Mouse (Mus musculus) intestine, embryonic 14.5 days (tissue): ENCODE data around the gene Cyp4a29. TPM values are rescaled to one million over a fixed set of nuclear protein-coding genes. Genes with fewer than 3 reads are reported as not detected.
"Not testable (repeated sequence)": the region's sequence is repeated elsewhere in the genome, so short reads cannot be mapped to it uniquely, and the experiment has no call there.

Experiments
- ATAC-seq: fragments of 200-750 bp; cut with Nextera tagmentation; replicated peaks from 2 replicates; pipeline ENCODE4 v1.8.0; 2017; ENCODE audit warnings: low read depth, moderate number of reproducible peaks, moderate TSS enrichment, moderate library complexity; ENCODE audit not compliant: low FRiP score, low TSS enrichment
- DNase-seq: peaks from one replicate; pipeline ENCODE4 v3.0.0-alpha.2; 2018; ENCODE audit warnings: low spot score
- H3K27ac ChIP-seq: fragments of 300-500 bp; sonication (generic); 2 replicates; pipeline ENCODE4 v1.5.1; 2014; ENCODE audit warnings: low read depth, mild to moderate bottlenecking, control low read depth
- H3K27me3 ChIP-seq: fragments of 300-500 bp; sonication (generic); replicated peaks from 2 replicates; pipeline ENCODE4 v1.6.1; 2014; ENCODE audit warnings: low read length, control low read depth; ENCODE audit not compliant: control insufficient read depth, insufficient read depth
- H3K36me3 ChIP-seq: fragments of 300-500 bp; sonication (generic); 2 replicates; pipeline ENCODE4 v1.6.1; 2014; ENCODE audit warnings: low read length, control low read depth; ENCODE audit not compliant: control insufficient read depth, insufficient read depth
- H3K4me1 ChIP-seq: fragments of 300-500 bp; sonication (generic); replicated peaks from 2 replicates; pipeline ENCODE4 v1.6.1; 2014; ENCODE audit warnings: low read length, control low read depth, mixed read lengths; ENCODE audit not compliant: control insufficient read depth, insufficient read depth
- H3K4me2 ChIP-seq: fragments of 300-500 bp; sonication (generic); 2 replicates; pipeline ENCODE4 v1.6.1; 2014; ENCODE audit warnings: low read length
- H3K4me3 ChIP-seq: fragments of 300-500 bp; sonication (generic); 2 replicates; pipeline ENCODE4 v1.5.1; 2014; ENCODE audit warnings: low read depth, low read length, control low read depth, mixed read lengths
- H3K9ac ChIP-seq: fragments of 300-500 bp; sonication (generic); 2 replicates; pipeline ENCODE4 v1.6.1; 2014; ENCODE audit warnings: mild to moderate bottlenecking, low read length
- H3K9me3 ChIP-seq: fragments of 300-500 bp; sonication (generic); 2 replicates; pipeline ENCODE4 v1.6.1; 2016; ENCODE audit warnings: low read length, control low read depth; ENCODE audit not compliant: control insufficient read depth
- polyA plus RNA-seq: library from polyadenylated mRNA; unstranded; fragments of >200 nt; fragmentation: Nextera tagmentation; extraction: Ambion mirVana; gene quantifications from 2 replicates; pipeline ENCODE4 v1.2.1, GENCODE M21; 2014

The Cyp4a29 gene
- polyA plus RNA-seq, 1 experiment from 2014 or later, result not detected

GRCm38 (mm10) chr4:115298746-115299145, 56.9 kb downstream of the Cyp4a29 start, which contains the start of gene Cyp4a12a:
Cyp4a12a (plus strand) TSS chr4:115299046.
- not testable (repeated sequence) for H3K4me2 ChIP-seq, H3K27ac ChIP-seq, DNase-seq, H3K9me3 ChIP-seq, H3K36me3 ChIP-seq, ATAC-seq, H3K9ac ChIP-seq, H3K27me3 ChIP-seq, H3K4me3 ChIP-seq, H3K4me1 ChIP-seq

Other genes starting within 250 kb of the Cyp4a29 start
- gene Stil, start 241.9 kb upstream of the Cyp4a29 start, polyA plus RNA-seq, result 17.6 and 18.1 TPM in 2 replicates
- gene Tal1, start 185.7 kb upstream of the Cyp4a29 start, polyA plus RNA-seq, result 0.96 and 1.1 TPM in 2 replicates
- gene Pdzk1ip1, start 153.4 kb upstream of the Cyp4a29 start, polyA plus RNA-seq, result 41.8 and 50.5 TPM in 2 replicates
- 0.52 and 0.62 TPM in 2 replicates for gene Cyp4x1, start 107.8 kb upstream of the Cyp4a29 start, polyA plus RNA-seq
- gene Cyp4a12a, start 57.0 kb downstream of the Cyp4a29 start, polyA plus RNA-seq, result not detected in 2 replicates
- not detected in 2 replicates for gene Cyp4a12b, start 169.5 kb downstream of the Cyp4a29 start, polyA plus RNA-seq
- not detected in 2 replicates for gene Cyp4a30b, start 210.5 kb downstream of the Cyp4a29 start, polyA plus RNA-seq